Mouse (Mus musculus): ENCODE data around the gene Rap1gds1. TPM values are rescaled to one million over a fixed set of nuclear protein-coding genes. Genes with fewer than 3 reads are reported as not detected.

Rap1gds1 gene
- polyA plus RNA-seq, 1 experiment from 2014 or later, result 63.3 TPM

DNA sequence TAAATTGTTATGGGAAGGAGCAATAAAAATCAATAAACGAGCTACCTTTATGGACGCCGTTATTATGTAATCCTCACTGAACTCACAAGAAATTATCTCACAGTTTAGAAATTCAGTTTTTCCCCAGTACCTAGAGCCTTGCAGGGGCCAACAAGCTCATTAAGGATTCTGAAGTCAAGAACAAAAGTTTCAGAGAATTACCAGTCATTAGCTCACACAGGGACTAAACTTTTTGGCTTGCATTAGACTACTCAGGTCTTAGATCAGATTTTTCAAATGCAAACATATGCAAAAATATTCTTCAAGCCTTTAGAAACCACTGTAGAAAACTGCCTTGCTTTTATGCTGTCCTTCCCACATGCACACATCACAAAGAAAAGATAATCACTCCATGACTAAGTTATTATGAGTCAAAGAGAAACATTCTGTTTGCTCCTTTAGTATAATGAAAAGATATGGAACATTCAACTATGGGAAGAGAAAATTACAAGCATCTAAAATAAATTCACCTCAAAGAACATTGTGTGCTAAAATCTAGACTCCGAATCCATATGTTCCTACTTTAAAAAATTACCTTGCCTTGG, 44.3 kb downstream of the Rap1gds1 start:
- Histone ChIP-seq H3K36me3 (ENCODE audit: control insufficient read depth, insufficient read depth, low read length) (no peaks in the 10 kb centered on the region), H3K27ac (ENCODE audit: low read depth, low read length) (no peak overlapping the region), H3K27me3 (ENCODE audit: control insufficient read depth, insufficient read depth, low read length) (no peaks in the 10 kb centered on the region), H3K9me3 (ENCODE audit: control insufficient read depth, low read length) (no peaks in the 10 kb centered on the region), H3K4me1 (ENCODE audit: control insufficient read depth, insufficient read depth, low read length) (no peaks in the 10 kb centered on the region), H3K9ac (ENCODE audit: low read length) (no peak overlapping the region), H3K4me3 (ENCODE audit: low read depth, low read length) (no peak overlapping the region), H3K4me2 (no peak overlapping the region)
- DNase-seq (ENCODE audit: low spot score, missing footprints) (no peak), ATAC-seq (ENCODE audit: low FRiP score) (no peak)
- WGBS, result 94% methylated on average over 4 of the region's 4 CpGs

DNA sequence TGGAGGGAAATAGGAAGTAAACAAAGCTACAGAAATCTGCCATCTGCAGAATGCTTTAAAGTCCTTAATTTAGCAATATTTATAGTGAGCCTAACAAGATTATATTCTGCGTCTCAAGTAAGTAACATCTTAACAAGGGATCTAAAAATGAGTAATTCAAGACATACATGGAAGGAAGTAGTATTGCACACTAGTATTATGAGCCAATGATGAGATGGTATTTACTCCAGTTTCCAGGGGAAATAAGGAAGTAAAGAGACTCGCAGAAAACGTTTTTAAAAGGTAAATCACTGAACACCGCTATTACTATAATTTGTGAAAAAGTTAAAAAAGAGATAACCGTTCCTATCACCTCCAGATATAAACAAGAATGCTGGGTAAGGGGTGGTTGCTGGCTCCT, 49.9 kb downstream of the Rap1gds1 start:
- WGBS, result 96% methylated on average over 5 of the region's 5 CpGs

DNA sequence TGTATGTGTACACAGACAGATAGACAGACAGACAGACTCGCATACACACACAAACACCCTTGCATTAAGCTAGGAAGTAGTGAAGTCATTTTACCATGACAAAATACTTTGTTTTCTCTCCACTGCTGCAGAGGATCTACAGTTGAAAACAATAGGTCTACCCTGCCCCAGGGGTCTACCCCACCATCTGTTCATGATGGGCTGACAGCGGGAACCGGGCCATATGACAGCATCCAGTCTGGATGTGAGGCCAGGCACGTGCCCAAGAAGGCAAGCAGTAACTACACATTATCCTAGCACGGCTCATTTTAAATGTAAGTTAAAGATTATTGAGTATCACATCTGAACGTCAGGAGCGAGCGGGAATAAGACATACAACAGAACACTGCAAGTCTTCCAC, 51.4 kb downstream of the Rap1gds1 start:
- DNase-seq (ENCODE audit: low spot score, missing footprints) (no peak), ATAC-seq (ENCODE audit: low FRiP score) (peak; percentile 90)
- Histone ChIP-seq H3K27ac (ENCODE audit: low read depth, low read length) (no peak overlapping the region), H3K36me3 (ENCODE audit: control insufficient read depth, insufficient read depth, low read length) (no peaks in the 10 kb centered on the region), H3K27me3 (ENCODE audit: control insufficient read depth, insufficient read depth, low read length) (no peaks in the 10 kb centered on the region), H3K9me3 (ENCODE audit: control insufficient read depth, low read length) (no peaks in the 10 kb centered on the region), H3K4me1 (ENCODE audit: control insufficient read depth, insufficient read depth, low read length) (no peaks in the 10 kb centered on the region), H3K4me3 (ENCODE audit: low read depth, low read length) (no peak overlapping the region), H3K9ac (ENCODE audit: low read length) (no peak overlapping the region), H3K4me2 (no peak overlapping the region)
- WGBS, result 72% methylated on average over 8 of the region's 8 CpGs

More for the DNA sequence above, 49.9 kb downstream of the Rap1gds1 start:
- DNase-seq (ENCODE audit: low spot score, missing footprints) (no peak), ATAC-seq (ENCODE audit: low FRiP score) (no peak)
- Histone ChIP-seq H3K4me1 (ENCODE audit: control insufficient read depth, insufficient read depth, low read length) (no peaks in the 10 kb centered on the region), H3K36me3 (ENCODE audit: control insufficient read depth, insufficient read depth, low read length) (no peaks in the 10 kb centered on the region), H3K4me3 (ENCODE audit: low read depth, low read length) (no peak overlapping the region), H3K27ac (ENCODE audit: low read depth, low read length) (no peak overlapping the region), H3K4me2 (no peak overlapping the region), H3K9me3 (ENCODE audit: control insufficient read depth, low read length) (no peaks in the 10 kb centered on the region), H3K9ac (ENCODE audit: low read length) (no peak overlapping the region), H3K27me3 (ENCODE audit: control insufficient read depth, insufficient read depth, low read length) (no peaks in the 10 kb centered on the region)

DNA sequence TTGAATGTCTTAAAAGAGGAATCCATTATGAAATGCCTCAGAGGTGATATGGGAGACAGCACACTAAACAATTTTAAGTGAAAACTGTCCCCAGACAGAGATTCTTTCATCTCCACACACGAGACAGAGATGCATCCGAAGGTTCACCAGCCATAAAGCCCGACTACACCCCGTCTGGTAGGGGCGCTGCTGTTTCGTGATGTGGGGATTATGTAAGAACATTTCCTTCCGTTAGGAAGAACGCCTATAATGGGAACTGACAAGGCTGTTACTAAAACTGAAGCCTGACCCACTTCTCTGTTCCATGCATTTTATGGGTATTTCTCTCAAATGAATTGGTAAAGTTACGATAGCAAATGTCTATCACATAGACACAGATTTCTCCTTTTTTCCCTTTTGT, 62.6 kb downstream of the Rap1gds1 start:
- DNase-seq (ENCODE audit: low spot score, missing footprints) (no peak), ATAC-seq (ENCODE audit: low FRiP score) (no peak)
- H3K9me3 ChIP-seq (ENCODE audit: control insufficient read depth, low read length), result no peaks in the 10 kb centered on the region
- no peak overlapping the region for H3K27ac ChIP-seq (ENCODE audit: low read depth, low read length)
- H3K9ac ChIP-seq (ENCODE audit: low read length), result no peak overlapping the region
- H3K4me1 ChIP-seq (ENCODE audit: control insufficient read depth, insufficient read depth, low read length), result no peaks in the 10 kb centered on the region
- H3K36me3 ChIP-seq (ENCODE audit: control insufficient read depth, insufficient read depth, low read length), result no peaks in the 10 kb centered on the region
- H3K4me3 ChIP-seq (ENCODE audit: low read depth, low read length), result no peak overlapping the region
- H3K4me2 ChIP-seq, result no peak overlapping the region
- WGBS, result 87% methylated on average over 9 of the region's 9 CpGs
- no peaks in the 10 kb centered on the region for H3K27me3 ChIP-seq (ENCODE audit: control insufficient read depth, insufficient read depth, low read length)

DNA sequence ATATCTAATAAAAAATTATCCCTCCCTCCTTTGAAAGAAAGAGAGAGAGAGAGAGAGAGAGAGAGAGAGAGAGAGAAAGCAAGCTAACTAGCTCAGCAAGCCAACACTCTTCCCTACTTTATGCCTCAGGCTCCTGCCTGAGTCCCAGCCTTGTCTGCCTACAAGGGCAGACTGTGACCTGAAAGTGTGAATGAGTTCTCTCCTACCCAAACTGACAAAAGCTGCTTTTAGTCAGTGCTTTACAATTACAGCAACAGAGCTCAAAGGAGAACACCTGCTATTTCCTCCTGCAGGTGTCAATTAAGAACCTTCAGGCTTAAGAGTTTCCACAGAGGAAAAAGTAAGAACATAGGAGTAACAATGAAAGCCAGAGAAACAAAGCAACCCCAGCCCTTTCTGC, 69.3 kb downstream of the Rap1gds1 start:
- Histone ChIP-seq H3K36me3 (ENCODE audit: control insufficient read depth, insufficient read depth, low read length) (no peaks in the 10 kb centered on the region), H3K4me2 (no peak overlapping the region), H3K4me1 (ENCODE audit: control insufficient read depth, insufficient read depth, low read length) (peaks cover 4% of the 10 kb centered on the region; the same call in 1 of the 2 replicates), H3K9me3 (ENCODE audit: control insufficient read depth, low read length) (no peaks in the 10 kb centered on the region), H3K27ac (ENCODE audit: low read depth, low read length) (no peak overlapping the region), H3K27me3 (ENCODE audit: control insufficient read depth, insufficient read depth, low read length) (no peaks in the 10 kb centered on the region), H3K9ac (ENCODE audit: low read length) (no peak overlapping the region), H3K4me3 (ENCODE audit: low read depth, low read length) (no peak overlapping the region)
- ATAC-seq (ENCODE audit: low FRiP score) (no peak), DNase-seq (ENCODE audit: low spot score, missing footprints) (no peak)

DNA sequence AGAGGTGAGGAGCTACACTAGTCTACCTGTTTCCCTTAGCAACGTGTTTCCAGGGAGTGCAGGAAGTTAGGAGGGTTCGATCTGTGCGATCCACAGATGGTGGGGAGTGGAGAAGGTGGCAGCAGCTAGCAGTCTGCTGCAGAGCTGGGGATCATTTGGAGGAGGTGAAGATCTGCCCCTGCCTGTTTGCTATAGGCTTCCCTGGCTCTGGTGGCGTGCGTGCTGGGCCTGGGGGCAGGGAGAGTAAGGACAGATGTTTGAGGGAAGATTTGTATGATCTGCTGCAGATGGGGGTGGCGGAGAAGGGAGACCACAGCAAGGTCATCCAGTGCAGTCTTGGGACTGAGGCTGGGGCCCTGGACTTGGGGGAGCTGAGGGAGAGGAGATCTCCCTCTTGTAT, 72.2 kb downstream of the Rap1gds1 start:
- Histone ChIP-seq H3K9ac (ENCODE audit: low read length) (no peak overlapping the region), H3K4me1 (ENCODE audit: control insufficient read depth, insufficient read depth, low read length) (peaks cover 4% of the 10 kb centered on the region; the same call in 1 of the 2 replicates), H3K9me3 (ENCODE audit: control insufficient read depth, low read length) (no peaks in the 10 kb centered on the region), H3K27ac (ENCODE audit: low read depth, low read length) (no peak overlapping the region), H3K4me2 (no peak overlapping the region), H3K36me3 (ENCODE audit: control insufficient read depth, insufficient read depth, low read length) (no peaks in the 10 kb centered on the region), H3K27me3 (ENCODE audit: control insufficient read depth, insufficient read depth, low read length) (no peaks in the 10 kb centered on the region), H3K4me3 (ENCODE audit: low read depth, low read length) (no peak overlapping the region)
- 91% methylated on average over 6 of the region's 6 CpGs for WGBS
- DNase-seq (ENCODE audit: low spot score, missing footprints) (peak; percentile 64), ATAC-seq (ENCODE audit: low FRiP score) (peak; percentile 14; the same call in 1 of the 2 replicates)

DNA sequence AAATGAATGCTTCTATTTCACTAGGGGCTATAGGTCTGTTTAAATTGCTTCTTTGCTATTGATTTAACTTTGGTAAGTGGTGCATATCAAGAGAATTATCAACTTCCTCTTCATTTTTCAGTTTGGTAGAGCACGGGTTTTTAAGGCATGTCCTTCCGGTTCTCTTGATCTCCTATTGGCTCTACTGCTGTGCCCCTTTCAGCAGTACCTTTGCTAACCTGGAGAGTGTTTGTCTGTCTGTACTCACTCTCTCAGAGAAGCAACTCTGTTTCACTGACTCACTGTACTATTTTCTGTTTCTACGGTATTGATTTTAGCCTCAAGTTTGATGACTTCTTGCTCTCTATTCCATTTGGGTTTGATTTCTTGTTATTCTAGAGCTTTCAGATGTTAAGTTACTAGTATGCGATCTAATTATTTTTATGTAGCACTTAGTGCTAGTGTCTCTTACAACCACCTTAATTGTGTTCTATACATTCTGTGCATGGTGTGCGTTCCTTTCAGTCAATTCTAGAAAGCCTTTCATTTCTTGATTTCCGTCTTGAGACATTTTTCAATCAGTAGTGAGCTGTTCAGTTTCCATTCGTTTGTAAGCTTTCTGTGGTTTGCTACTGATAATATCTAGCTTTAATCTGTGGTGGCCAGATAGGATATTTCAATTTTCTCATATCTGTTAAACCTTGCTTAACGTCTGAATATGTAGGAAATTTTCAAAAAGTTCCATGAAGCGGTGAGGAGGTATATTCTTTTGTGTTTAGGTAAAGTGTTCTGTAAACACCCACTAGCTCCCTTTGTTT, 74.7 kb downstream of the Rap1gds1 start:
- Histone ChIP-seq H3K36me3 (ENCODE audit: control insufficient read depth, insufficient read depth, low read length) (no peaks in the 10 kb centered on the region), H3K4me1 (ENCODE audit: control insufficient read depth, insufficient read depth, low read length) (peaks cover 4% of the 10 kb centered on the region; the same call in 1 of the 2 replicates), H3K4me3 (ENCODE audit: low read depth, low read length) (no peak overlapping the region), H3K27ac (ENCODE audit: low read depth, low read length) (no peak overlapping the region), H3K27me3 (ENCODE audit: control insufficient read depth, insufficient read depth, low read length) (no peaks in the 10 kb centered on the region), H3K9ac (ENCODE audit: low read length) (no peak overlapping the region), H3K4me2 (no peak overlapping the region), H3K9me3 (ENCODE audit: control insufficient read depth, low read length) (no peaks in the 10 kb centered on the region)
- 91% methylated on average over 9 of the region's 9 CpGs for WGBS
- ATAC-seq (ENCODE audit: low FRiP score) (no peak), DNase-seq (ENCODE audit: low spot score, missing footprints) (peak; percentile 21)

DNA sequence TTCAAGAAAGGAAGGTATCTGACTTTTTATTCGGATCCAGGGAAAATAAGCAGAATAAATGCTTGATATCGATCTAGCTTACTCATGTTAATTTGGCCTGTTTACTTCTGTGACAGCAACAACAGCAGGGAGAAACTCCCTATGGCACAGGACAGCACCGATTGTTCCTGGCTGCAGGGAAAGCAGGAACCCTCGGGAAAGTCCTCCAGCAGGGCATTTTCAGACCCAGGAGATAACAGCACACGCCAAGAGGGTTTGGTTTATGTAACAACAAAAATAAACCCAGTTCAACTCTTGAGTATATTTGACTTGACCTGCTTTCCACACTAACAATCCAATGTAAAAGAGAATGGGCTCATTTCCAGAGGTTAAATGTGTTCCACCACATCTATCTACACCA, 81.5 kb downstream of the Rap1gds1 start:
- ATAC-seq (ENCODE audit: low FRiP score) (no peak), DNase-seq (ENCODE audit: low spot score, missing footprints) (no peak)
- no peaks in the 10 kb centered on the region for H3K27me3 ChIP-seq (ENCODE audit: control insufficient read depth, insufficient read depth, low read length)
- H3K9me3 ChIP-seq (ENCODE audit: control insufficient read depth, low read length), result no peaks in the 10 kb centered on the region
- WGBS, result 76% methylated on average over 5 of the region's 5 CpGs
- no peaks in the 10 kb centered on the region for H3K36me3 ChIP-seq (ENCODE audit: control insufficient read depth, insufficient read depth, low read length)
- H3K4me1 ChIP-seq (ENCODE audit: control insufficient read depth, insufficient read depth, low read length), result no peaks in the 10 kb centered on the region
- no peak overlapping the region for H3K27ac ChIP-seq (ENCODE audit: low read depth, low read length)
- H3K4me2 ChIP-seq, result no peak overlapping the region
- no peak overlapping the region for H3K4me3 ChIP-seq (ENCODE audit: low read depth, low read length)
- no peak overlapping the region for H3K9ac ChIP-seq (ENCODE audit: low read length)

DNA sequence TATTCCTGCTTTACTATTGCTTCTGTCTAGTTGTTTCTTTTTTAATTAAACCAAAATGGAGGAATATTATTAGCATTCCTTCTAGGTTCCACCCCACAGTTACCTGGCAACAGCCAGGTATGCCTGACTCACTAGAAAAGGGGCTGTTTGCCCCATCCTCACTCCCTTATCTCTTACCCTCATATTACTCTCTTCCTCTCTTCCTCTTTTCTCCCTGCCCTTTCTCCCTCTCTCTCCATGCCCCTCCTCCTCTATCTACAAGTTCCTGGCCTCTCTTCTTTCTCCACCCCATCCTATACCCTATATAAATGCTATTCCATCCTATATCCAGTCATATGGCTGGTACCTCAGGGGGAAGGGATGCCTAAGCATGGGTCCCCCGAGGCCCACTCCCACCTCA, 83.6 kb downstream of the Rap1gds1 start:
- Histone ChIP-seq H3K27me3 (ENCODE audit: control insufficient read depth, insufficient read depth, low read length) (no peaks in the 10 kb centered on the region), H3K4me1 (ENCODE audit: control insufficient read depth, insufficient read depth, low read length) (no peaks in the 10 kb centered on the region), H3K4me3 (ENCODE audit: low read depth, low read length) (no peak overlapping the region), H3K36me3 (ENCODE audit: control insufficient read depth, insufficient read depth, low read length) (no peaks in the 10 kb centered on the region), H3K27ac (ENCODE audit: low read depth, low read length) (no peak overlapping the region), H3K9me3 (ENCODE audit: control insufficient read depth, low read length) (peaks cover 3% of the 10 kb centered on the region; the same call in 1 of the 2 replicates), H3K4me2 (no peak overlapping the region), H3K9ac (ENCODE audit: low read length) (no peak overlapping the region)
- WGBS, result 83% methylated on average over 1 of the region's 1 CpGs
- ATAC-seq (ENCODE audit: low FRiP score) (no peak), DNase-seq (ENCODE audit: low spot score, missing footprints) (no peak)
